Mouse (Mus musculus) embryonic facial prominence, embryonic 11.5 days (tissue): ENCODE measurements around the gene Rack1. TPM values are rescaled to one million over a fixed set of nuclear protein-coding genes. Genes with fewer than 3 reads are reported as not detected.
A peak's percentile ranks its signal among the peaks of the same experiment; 100 is the strongest.
"Not testable (repeated sequence)": the region's sequence is repeated elsewhere in the genome, so short reads cannot be mapped to it uniquely, and the experiment has no call there.

ENCODE experiments used
- ATAC-seq: fragments of 200-750 bp; cut with Nextera tagmentation; replicated peaks from 2 replicates; pipeline ENCODE4 v1.8.0; 2017; ENCODE audit warnings: low read depth; ENCODE audit not compliant: insufficient number of reproducible peaks, low FRiP score, low TSS enrichment
- DNase-seq: peaks from one replicate; pipeline ENCODE4 v3.0.0-alpha.2; 2015; ENCODE audit warnings: low spot score
- H3K27ac ChIP-seq: fragments of 300-500 bp; sonication (generic); replicated peaks from 2 replicates; pipeline ENCODE4 v1.5.1; 2014; ENCODE audit warnings: mild to moderate bottlenecking, low read depth, low read length, control low read depth
- H3K27me3 ChIP-seq: fragments of 300-500 bp; sonication (generic); 2 replicates; pipeline ENCODE4 v1.6.1; 2014; ENCODE audit warnings: mild to moderate bottlenecking, low read length, moderate library complexity, mixed read lengths; ENCODE audit not compliant: control insufficient read depth, insufficient read depth
- H3K36me3 ChIP-seq: fragments of 300-500 bp; sonication (generic); replicated peaks from 2 replicates; pipeline ENCODE4 v1.6.1; 2014; ENCODE audit warnings: low read depth, mild to moderate bottlenecking, low read length, moderate library complexity, mixed read lengths; ENCODE audit not compliant: control insufficient read depth, insufficient read depth
- H3K4me1 ChIP-seq: fragments of 300-500 bp; sonication (generic); 2 replicates; pipeline ENCODE4 v1.6.1; 2014; ENCODE audit warnings: low read length, mixed read lengths; ENCODE audit not compliant: control insufficient read depth, insufficient read depth
- H3K4me2 ChIP-seq: fragments of 300-500 bp; sonication (generic); 2 replicates; pipeline ENCODE4 v1.6.1; 2014; ENCODE audit warnings: low read depth, mild to moderate bottlenecking, control low read depth, low read length, moderate library complexity
- H3K4me3 ChIP-seq: fragments of 300-500 bp; sonication (generic); 2 replicates; pipeline ENCODE4 v1.5.1; 2014; ENCODE audit warnings: low read depth, low read length, control low read depth
- H3K9ac ChIP-seq: fragments of 300-500 bp; sonication (generic); replicated peaks from 2 replicates; pipeline ENCODE4 v1.6.1; 2014; ENCODE audit warnings: mild to moderate bottlenecking, control low read depth, low read length
- H3K9me3 ChIP-seq: fragments of 300-500 bp; sonication (generic); replicated peaks from 2 replicates; pipeline ENCODE4 v1.6.1; 2016; ENCODE audit warnings: mild to moderate bottlenecking, low read length, inconsistent platforms, mixed read lengths; ENCODE audit not compliant: control insufficient read depth
- WGBS: fragments of 180-500 bp; shearing (Covaris S2); extraction: QIAGEN DNeasy Blood & Tissue Kit; methylation state at CpG from one replicate; pipeline ENCODE4 v1.1.7; 2014; 5-methylcytosine and 5-hydroxymethylcytosine counted together
- polyA plus RNA-seq: library from polyadenylated mRNA; unstranded; fragments of >200 nt; fragmentation: Nextera tagmentation; extraction: Ambion mirVana; gene quantifications from 2 replicates; pipeline ENCODE4 v1.2.1, GENCODE M21; 2014

Rack1 gene
- polyA plus RNA-seq = 755 and 775 TPM in 2 replicates

DNA sequence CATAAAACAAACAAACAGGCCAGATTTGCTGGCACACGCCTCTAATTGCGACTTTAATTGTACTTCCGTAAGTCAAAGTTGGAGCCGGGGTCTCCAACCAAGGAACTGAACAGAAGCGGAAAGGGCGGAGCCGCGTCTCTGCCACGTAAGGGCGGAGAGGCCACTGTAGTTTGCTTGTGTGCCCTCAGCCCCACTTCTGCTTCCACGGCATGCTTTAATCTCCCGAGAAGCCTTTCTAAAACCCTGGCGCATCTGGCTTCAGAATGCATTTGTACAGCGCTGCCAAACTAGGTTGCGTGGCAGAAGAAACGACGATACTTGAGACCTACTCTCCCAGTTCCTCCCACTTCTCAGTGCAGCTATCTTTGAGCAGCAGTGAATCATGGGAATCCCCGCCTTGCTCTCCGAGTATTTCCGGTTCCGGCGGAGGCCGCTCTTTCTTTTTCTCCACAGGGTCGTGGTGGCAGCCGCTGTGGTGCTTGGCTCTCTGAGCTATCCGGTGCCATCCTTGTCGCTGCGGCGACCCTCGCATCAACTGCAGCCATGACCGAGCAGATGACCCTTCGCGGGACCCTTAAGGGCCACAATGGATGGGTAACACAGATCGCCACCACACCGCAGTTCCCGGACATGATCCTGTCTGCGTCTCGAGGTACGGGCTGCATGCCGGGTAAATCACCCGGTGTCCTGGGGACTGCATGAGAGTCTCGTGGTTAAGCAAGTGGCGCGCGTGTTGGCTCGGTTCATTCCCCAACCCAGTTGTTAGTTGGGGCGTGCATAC lies at the start of gene Rack1:
Gene Rack1, plus strand, starts transcription at position 412 of the 781 bp plus-strand sequence.
- DNase-seq = peak; percentile 95
- Histone ChIP-seq H3K4me3 (peak within 1 kb of the TSS; percentile 86), H3K9ac (peak within 1 kb of the TSS; percentile 91), H3K27ac (peak within 1 kb of the TSS; percentile 93), H3K36me3 (peaks cover 17% of the 10 kb centered on the region), H3K4me2 (peak within 1 kb of the TSS; percentile 85), H3K4me1 (no peaks in the 10 kb centered on the region; the same call in 1 of the 2 replicates), H3K9me3 (no peaks in the 10 kb centered on the region), H3K27me3 (no peaks in the 10 kb centered on the region)
- ATAC-seq = peak; percentile 79
- under 1% methylated on average over 47 of the region's 47 CpGs for WGBS

DNA sequence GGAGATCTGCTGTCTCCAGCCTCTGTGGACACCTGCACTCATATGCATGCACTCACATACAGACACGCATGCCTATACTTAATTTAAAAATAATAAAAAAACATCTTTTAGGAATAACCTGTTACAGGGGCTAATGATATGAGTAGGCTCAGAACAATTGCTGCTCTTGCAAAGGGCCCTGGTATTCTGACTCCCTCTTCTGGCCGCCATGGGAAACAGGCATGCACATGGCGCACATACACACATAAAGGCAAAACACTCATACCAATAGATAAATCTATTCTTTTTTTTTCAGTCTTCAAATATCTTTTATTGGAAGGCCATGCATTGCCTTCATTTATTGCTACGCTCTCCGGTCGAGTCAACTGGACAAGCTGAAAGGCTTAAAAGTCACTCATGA lies 49.7 kb upstream of the Rack1 start:
- Histone ChIP-seq H3K27me3 (no peaks in the 10 kb centered on the region), H3K27ac (no peak overlapping the region)

DNA sequence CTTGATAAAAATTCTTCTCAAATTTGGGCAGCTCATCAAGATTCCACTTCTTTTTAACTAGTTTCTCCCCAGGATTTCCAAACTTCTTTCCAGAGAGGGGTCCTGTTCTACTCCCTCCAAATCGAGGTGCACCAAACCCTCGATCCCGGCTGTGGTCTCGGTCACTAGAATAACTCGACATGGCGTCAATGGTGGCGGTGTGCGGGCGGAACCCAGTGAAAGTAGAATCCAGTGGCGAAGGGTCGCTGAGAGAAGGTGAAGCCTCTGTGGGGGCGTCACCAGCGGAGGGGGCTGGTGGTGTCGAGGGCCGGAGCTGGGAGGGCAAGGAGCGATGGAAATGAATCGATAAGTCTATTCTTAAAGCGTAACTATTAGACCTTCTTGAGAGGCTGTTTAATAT lies 46.6 kb upstream of the Rack1 start:
- not testable (repeated sequence) for DNase-seq, H3K36me3 ChIP-seq, H3K9ac ChIP-seq, H3K4me1 ChIP-seq, H3K27ac ChIP-seq, H3K4me3 ChIP-seq, H3K4me2 ChIP-seq, H3K27me3 ChIP-seq, ATAC-seq, H3K9me3 ChIP-seq
- WGBS = 89% methylated on average over 18 of the region's 18 CpGs

More for the DNA sequence above, 49.7 kb upstream of the Rack1 start:
- ATAC-seq (no peak), DNase-seq (no peak)
- Histone ChIP-seq H3K4me1 (no peaks in the 10 kb centered on the region), H3K9ac (no peak overlapping the region), H3K4me3 (no peak overlapping the region), H3K9me3 (no peaks in the 10 kb centered on the region), H3K4me2 (no peak overlapping the region), H3K36me3 (no peaks in the 10 kb centered on the region)
- 94% methylated on average over 6 of the region's 6 CpGs for WGBS

DNA sequence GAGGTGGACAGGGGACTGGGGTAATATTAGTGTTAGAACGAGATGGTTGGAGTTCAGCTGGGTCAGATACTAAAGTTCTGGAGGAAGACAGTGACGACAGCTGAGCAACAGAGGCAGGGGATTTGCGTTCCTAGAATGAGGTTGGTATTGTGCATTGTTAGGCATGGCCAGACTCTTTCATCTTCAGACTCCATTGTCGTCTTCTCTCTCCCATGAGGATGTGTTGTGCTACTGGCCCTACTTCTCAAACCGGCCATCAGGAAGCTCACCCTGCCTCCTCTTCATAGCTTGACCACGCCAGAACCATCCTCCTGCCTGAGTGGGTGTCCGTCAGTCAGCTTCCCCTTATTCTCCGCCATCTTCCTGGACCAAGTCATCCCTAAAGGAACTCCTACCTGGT lies 41.1 kb upstream of the Rack1 start:
- Histone ChIP-seq H3K4me3 (no peak overlapping the region), H3K27ac (no peak overlapping the region), H3K36me3 (no peaks in the 10 kb centered on the region), H3K9ac (no peak overlapping the region), H3K9me3 (no peaks in the 10 kb centered on the region), H3K4me1 (no peaks in the 10 kb centered on the region), H3K27me3 (no peaks in the 10 kb centered on the region), H3K4me2 (no peak overlapping the region)
- ATAC-seq (no peak), DNase-seq (no peak)
- 88% methylated on average over 8 of the region's 8 CpGs for WGBS

DNA sequence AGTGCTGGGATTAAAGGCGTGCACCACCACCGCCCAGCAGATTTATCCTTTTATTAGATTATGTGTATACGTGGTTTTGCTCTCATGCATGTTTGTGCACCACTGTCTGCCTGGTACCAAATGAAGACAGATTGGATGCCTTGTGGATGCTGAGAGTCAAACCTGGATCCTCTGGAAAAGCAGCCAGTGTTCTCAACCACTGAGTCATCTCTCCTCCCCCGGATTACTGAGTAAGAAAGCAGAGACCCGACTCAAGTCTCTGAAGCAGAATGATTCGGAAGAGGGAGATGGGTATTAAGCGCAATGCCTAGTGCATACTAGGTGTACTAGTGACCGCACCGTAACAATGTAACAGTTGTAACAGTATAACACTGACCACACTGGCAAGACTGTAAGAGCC lies 36.0 kb upstream of the Rack1 start:
- no peaks in the 10 kb centered on the region for H3K9me3 ChIP-seq
- DNase-seq = no peak
- H3K4me1 ChIP-seq = no peaks in the 10 kb centered on the region
- H3K9ac ChIP-seq = no peak overlapping the region
- H3K27ac ChIP-seq = no peak overlapping the region
- WGBS = 92% methylated on average over 9 of the region's 9 CpGs
- ATAC-seq = no peak
- no peaks in the 10 kb centered on the region for H3K36me3 ChIP-seq
- H3K4me2 ChIP-seq = no peak overlapping the region
- no peaks in the 10 kb centered on the region for H3K27me3 ChIP-seq
- H3K4me3 ChIP-seq = no peak overlapping the region

DNA sequence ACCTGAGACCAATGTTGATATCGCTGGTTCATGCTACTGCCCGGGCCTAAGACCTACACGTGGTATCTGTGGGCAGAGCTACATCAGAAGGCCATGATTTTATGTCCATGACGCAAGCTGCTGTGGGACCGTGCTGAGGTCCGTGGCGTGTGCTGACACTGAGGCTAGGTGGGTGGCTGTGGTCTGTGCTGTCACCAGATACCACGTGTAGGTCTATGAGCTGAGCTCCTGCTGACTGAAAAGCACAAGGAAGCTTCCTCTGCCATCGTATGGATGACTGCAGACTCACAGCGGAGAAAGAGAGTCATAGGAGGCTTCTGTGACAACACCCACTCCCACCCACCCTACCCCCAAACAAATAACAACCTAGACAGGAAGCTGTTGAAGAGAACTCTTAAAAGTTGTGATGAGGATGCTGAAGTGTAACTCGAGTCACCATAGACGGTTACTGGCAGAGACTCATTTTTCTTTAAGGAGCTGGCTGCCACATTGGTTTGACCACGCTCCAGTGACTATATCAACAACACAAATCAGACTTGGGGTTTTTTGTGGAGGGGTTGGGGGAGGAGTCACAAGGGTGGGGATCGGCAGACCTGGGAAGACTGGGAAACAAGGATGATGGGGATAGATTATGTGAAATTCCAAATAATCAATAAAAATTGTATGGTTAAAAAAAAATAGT lies 32.8 kb upstream of the Rack1 start:
- H3K27me3 ChIP-seq = no peaks in the 10 kb centered on the region
- no peak overlapping the region for H3K4me2 ChIP-seq
- no peak overlapping the region for H3K4me3 ChIP-seq
- no peak overlapping the region for H3K27ac ChIP-seq
- 81% methylated on average over 14 of the region's 14 CpGs for WGBS
- no peaks in the 10 kb centered on the region for H3K9me3 ChIP-seq
- ATAC-seq (no peak), DNase-seq (no peak)
- H3K9ac ChIP-seq = no peak overlapping the region
- H3K4me1 ChIP-seq = no peaks in the 10 kb centered on the region
- no peaks in the 10 kb centered on the region for H3K36me3 ChIP-seq

DNA sequence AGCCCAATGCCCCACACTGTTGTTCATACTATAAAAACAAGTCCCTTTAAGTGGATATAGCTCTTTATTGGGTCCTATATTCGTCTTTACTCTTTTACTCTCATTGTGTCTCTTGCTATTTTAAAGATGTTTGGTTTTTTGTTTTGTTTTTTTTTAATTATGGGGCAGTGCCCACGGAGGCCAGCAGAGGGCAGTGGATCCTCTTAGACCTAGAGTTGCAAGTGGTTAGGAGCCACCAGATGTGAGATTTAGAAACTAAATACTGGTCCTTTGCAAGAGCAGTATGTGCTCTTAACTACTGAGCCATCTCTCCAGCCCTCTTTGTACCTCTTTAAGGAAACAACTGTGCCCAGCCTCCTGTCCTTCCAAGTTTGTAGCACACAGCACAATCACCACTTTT lies 28.4 kb upstream of the Rack1 start:
- Histone ChIP-seq H3K36me3 (no peaks in the 10 kb centered on the region), H3K9me3 (no peaks in the 10 kb centered on the region), H3K27ac (no peak overlapping the region), H3K4me1 (no peaks in the 10 kb centered on the region), H3K27me3 (no peaks in the 10 kb centered on the region), H3K4me2 (no peak overlapping the region), H3K4me3 (no peak overlapping the region), H3K9ac (no peak overlapping the region)
- ATAC-seq = no peak
- WGBS = 5% methylated on average over 2 of the region's 2 CpGs
- DNase-seq = peak; percentile 63
